In the genomic region with DNA sequence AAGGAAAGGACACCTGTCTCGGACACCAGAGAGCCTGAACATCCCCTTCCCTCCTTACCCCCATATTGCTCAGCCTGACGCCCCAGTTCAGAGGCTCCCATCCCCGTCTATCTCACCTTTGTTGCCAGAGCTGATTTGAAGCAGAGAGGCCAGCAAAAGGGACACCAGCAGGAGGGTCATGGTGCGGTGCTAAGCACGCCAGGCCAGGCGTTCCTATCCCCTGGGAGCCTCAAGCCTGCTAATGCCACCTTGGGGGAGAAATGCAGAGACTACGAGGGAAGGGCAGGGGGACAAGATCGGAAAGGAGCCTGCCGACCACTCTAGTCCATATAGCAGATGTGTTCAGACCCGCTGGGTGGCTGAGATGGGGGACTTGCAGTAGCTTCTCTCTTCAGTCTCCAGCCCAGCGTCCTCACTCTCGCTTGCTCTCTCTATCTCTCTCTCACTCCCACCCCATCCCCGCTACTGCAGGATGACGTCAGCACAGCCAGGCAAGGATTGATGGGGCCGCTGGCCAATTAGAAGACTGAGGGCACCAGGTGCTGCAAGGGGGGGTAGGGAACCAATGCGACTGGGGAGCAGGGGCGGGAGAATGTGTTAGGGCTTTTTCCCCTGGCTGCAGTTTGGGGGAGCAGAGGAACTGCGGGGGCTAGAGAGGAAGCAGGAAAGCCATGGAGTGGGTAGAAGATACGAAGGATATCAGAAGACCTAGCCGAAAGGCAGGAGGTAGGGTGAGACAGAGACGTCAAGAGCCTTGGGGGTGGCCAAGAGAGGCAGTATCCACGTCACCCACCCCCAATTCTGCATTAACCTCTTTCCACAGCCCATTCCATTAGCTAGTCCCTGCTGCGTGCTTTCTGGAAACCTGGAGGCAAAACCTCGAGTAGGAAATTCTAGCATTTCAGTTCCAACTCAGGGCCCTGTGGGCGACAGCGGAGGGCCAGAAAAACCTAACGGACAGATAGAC, we compare ENCODE assay signal across 8 mouse cellular contexts. TPM values are rescaled to one million over a fixed set of nuclear protein-coding genes. Genes with fewer than 3 reads are reported as not detected.
DNase-seq lines count a peak whose midpoint lies in the region; ATAC-seq lines count a peak whose summit lies in the region.

A gene (minus strand): TSS at position 490 of the 967 bp plus-strand sequence.

- no peaks in the 10 kb centered on the region for H3K27me3 ChIP-seq in hindbrain, embryonic 16.5 days (replicated peaks; ENCODE audit: control insufficient read depth, insufficient read depth, low read length)

- H3K36me3 ChIP-seq in hindbrain, embryonic 16.5 days (ENCODE audit: control insufficient read depth, insufficient read depth, low read length): peaks cover 14% of the 10 kb centered on the region

- H3K9ac ChIP-seq in hindbrain, embryonic 16.5 days (ENCODE audit: low read depth, low read length): peak within 1 kb of the TSS; percentile 82

- WGBS in hindbrain, embryonic 16.5 days: 3% methylated on average over 27 of the region's 27 CpGs

- peak within 1 kb of the TSS; percentile 65 for H3K4me3 ChIP-seq in hindbrain, embryonic 16.5 days (ENCODE audit: low read length)

- H3K4me2 ChIP-seq in hindbrain, embryonic 16.5 days (ENCODE audit: low read length): peak within 1 kb of the TSS; percentile 82

- DNase-seq in T-cell, adult 2 months (ENCODE audit: low spot score): peak; percentile 86
- peak; percentile 96 to 99 for DNase-seq in cerebellum, postnatal 25 days
- peak; percentile 79 to 87 for DNase-seq in frontal cortex, postnatal 25 days (ENCODE audit: low spot score in 2 of 2)
- DNase-seq in left cerebral cortex, adult 11 months (ENCODE audit: low spot score): peak; percentile 91
- peak; percentile 79 for DNase-seq in lung, postnatal 36 days
- peak; percentile 97 for DNase-seq in right cerebral cortex, adult 18-20 months
- DNase-seq in urinary bladder, postnatal 14 days (ENCODE audit: low spot score): peak; percentile 75

- H3K27ac ChIP-seq in hindbrain, embryonic 16.5 days (ENCODE audit: low read depth, low read length): peak within 1 kb of the TSS; percentile 93

- H3K9me3 ChIP-seq in hindbrain, embryonic 16.5 days (ENCODE audit: control insufficient read depth, low read length): no peaks in the 10 kb centered on the region

- H3K4me1 ChIP-seq in hindbrain, embryonic 16.5 days (ENCODE audit: control insufficient read depth, insufficient read depth, low read depth, low read length): peaks cover 26% of the 10 kb centered on the region

- ATAC-seq in hindbrain, embryonic 16.5 days: peak; percentile 96

RNA-seq across cellular contexts. Expression of the gene that starts here (rescaled TPM):
- polyA plus RNA-seq in hindbrain, embryonic 16.5 days (2015; fragmentation: Nextera tagmentation; extraction: Ambion mirVana): 174 and 180 TPM in 2 replicates

Comparison
In these comparisons a context has a peak if more than half of its experiments do, and no peak if none do; other contexts are left out.
1. Peak in every context shown above with its lines: DNase-seq, ATAC-seq, H3K4me3 ChIP-seq and H3K27ac ChIP-seq.